Mouse (Mus musculus): ENCODE results near the gene Polr2b.

Gene Polr2b

GRCm38 (mm10) chr5:77386596-77387413 lies 76.9 kb downstream of the Polr2b start:
- DNase-seq (ENCODE audit: low spot score): no peak

DNA sequence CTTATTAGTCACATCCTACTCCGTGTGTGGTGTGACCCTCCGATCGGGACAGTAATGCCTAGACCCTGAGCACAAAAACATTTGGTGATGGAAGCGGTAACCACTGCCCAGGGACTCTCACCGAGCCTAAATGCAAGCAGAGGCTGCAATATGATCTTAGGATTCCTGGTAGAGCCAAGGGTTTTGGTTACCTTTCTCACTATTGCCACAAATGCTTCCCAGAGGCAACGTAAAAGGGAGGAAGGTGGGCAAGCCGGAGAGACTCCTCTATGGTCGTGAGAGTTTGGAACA lies 77.4 kb downstream of the Polr2b start:
- no peak for DNase-seq (ENCODE audit: low spot score)

GRCm38 (mm10) chr5:77388359-77388758 lies 78.4 kb downstream of the Polr2b start:
- DNase-seq (ENCODE audit: low spot score): no peak

DNA sequence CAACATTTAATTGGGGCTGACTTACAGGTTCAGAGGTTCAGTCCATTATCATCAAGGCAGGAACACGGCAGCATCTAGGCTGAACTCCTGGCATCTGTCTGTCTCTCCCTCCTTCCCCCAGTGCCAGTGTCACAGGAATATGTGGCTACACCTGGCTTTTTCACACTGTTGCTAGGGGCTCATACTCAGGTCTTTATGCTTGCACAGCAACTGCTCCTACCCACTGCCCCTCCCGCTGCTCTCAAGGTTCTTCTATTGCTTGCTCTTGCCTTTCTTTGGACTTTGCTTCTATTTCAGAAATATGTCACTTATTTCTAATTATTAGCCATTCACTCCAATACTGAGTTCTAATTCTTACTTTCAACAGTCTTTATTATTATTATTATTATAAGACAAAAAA lies 80.3 kb downstream of the Polr2b start:
- DNase-seq (ENCODE audit: low spot score): no peak

- DNase-seq (ENCODE audit: low spot score): no peak
These were observed 83.2 kb downstream of the Polr2b start for GRCm38 (mm10) chr5:77393094-77393619.

DNA sequence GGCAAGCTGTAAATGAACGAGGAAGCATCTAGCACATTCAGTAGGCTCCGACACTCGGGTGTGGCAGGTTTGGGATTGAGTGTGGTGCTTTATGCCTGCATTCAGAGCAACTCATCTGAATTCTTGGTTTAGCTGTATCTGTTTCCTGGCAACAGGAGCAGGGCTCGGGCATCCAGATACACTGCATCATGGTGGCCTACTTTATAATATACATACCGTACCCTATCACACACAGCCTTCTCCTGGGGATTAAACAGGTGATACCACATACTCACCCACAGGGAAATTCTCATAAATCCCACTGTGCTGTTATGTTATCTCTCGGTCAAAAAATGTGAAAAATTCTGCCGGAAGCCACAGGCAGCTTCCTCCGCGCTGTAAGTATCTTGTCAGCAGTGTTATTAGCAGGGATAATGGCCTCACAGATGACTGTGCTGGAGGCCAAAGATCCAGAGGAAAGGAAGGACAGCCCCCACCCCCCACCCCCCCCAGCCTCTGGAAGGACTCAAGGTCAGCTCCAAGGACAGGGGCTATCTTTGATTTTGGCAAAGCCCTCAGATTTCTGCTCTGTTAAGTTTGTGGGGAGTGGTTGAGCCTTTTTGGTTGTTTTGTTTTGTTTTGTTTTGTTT lies 84.2 kb downstream of the Polr2b start:
- DNase-seq (ENCODE audit: low spot score): no peak

DNA sequence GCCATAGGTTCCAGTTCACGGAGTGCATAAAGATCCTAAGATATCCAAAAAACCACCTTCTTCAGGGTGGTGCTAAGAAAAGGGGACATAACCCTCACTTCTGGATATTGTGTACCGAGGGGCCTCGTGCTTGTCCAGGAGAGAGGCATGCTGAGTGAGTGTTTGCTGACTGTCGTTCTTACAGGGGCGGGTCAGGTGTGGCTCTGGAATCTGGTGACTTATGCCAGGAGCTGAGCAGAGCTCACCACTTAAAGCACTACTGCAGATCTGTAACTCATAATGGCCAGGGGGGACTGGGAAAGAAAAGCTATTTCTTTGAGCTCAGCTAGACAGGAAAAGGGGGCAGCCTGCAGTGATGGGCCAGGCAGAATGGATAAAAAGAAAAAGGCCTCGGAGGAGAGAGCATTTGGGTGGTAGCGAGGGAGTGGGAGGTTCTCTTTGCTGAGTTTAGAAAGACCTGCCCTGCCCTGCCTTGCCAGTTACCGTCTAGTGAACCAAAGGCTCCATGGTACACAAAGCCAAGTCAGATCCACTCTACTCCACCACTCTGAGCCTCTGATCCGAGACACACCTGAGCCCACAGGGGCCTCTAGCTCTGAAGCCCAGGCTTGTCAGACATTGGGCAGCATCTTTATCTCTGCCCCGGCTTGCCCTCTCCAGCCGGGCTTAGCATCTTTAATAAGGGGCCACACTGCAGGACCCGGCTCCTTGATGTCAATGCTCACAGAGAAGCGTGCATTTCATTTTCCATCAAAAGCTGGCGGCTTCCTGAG lies 88.5 kb downstream of the Polr2b start:
- no peak for DNase-seq (ENCODE audit: low spot score)
